Mouse (Mus musculus): Measurements from ENCODE around the gene Hist1h2bn.
"Not testable (repeated sequence)": the region's sequence is repeated elsewhere in the genome, so short reads cannot be mapped to it uniquely, and the experiment has no call there.

Gene Hist1h2bn

GRCm38 (mm10) chr13:21753524-21754285 lies at the start of gene Hist1h2bn, which contains the start of gene Hist1h2ak:
TSS of gene Hist1h2bn (plus strand) at chr13:21754123.
TSS of gene Hist1h2ak (minus strand) at chr13:21753827.
- DNase-seq (ENCODE audit: extremely low read depth, low read depth), result peak; percentile 99

- DNase-seq (ENCODE audit: extremely low read depth, low read depth), result no peak
These were observed 47.3 kb upstream of the Hist1h2bn start for GRCm38 (mm10) chr13:21706669-21707068.

- DNase-seq (ENCODE audit: extremely low read depth, low read depth), result peak; percentile 67
These were observed 43.8 kb upstream of the Hist1h2bn start for GRCm38 (mm10) chr13:21710031-21710711.

GRCm38 (mm10) chr13:21710821-21711525 lies 43.0 kb upstream of the Hist1h2bn start:
- DNase-seq (ENCODE audit: extremely low read depth, low read depth), result no peak

- DNase-seq (ENCODE audit: extremely low read depth, low read depth), result no peak
These were observed 42.2 kb upstream of the Hist1h2bn start for GRCm38 (mm10) chr13:21711698-21712097.

GRCm38 (mm10) chr13:21714725-21715124 lies 39.2 kb upstream of the Hist1h2bn start:
- peak; percentile 79 for DNase-seq (ENCODE audit: extremely low read depth, low read depth)

- DNase-seq (ENCODE audit: extremely low read depth, low read depth), result peak; percentile 66
These were observed 38.6 kb upstream of the Hist1h2bn start for GRCm38 (mm10) chr13:21715131-21715863.

- DNase-seq (ENCODE audit: extremely low read depth, low read depth), result peak; percentile 97
These were observed 37.9 kb upstream of the Hist1h2bn start, which contains the start of the genes Hist1h2bl and Hist1h2ai for GRCm38 (mm10) chr13:21715864-21716539. TSS of gene Hist1h2bl (minus strand) at chr13:21716143. TSS of gene Hist1h2ai (plus strand) at chr13:21716422.

- DNase-seq (ENCODE audit: extremely low read depth, low read depth), result peak; percentile 60
These were observed 37.2 kb upstream of the Hist1h2bn start for GRCm38 (mm10) chr13:21716540-21717391.

GRCm38 (mm10) chr13:21717397-21718357 lies 36.2 kb upstream of the Hist1h2bn start, which contains the start of gene Hist1h3h:
TSS of gene Hist1h3h (plus strand) at chr13:21717659.
- DNase-seq (ENCODE audit: extremely low read depth, low read depth), result peak; percentile 96

- DNase-seq (ENCODE audit: extremely low read depth, low read depth), result peak; percentile 67
These were observed 35.4 kb upstream of the Hist1h2bn start for GRCm38 (mm10) chr13:21718381-21719080.

- not testable (repeated sequence) for DNase-seq (ENCODE audit: extremely low read depth, low read depth)
These were observed 32.7 kb upstream of the Hist1h2bn start for GRCm38 (mm10) chr13:21721107-21721756.

- peak; percentile 97 for DNase-seq (ENCODE audit: extremely low read depth, low read depth)
These were observed 32.1 kb upstream of the Hist1h2bn start, which contains the start of gene Hist1h2bm for GRCm38 (mm10) chr13:21721757-21722372. TSS of gene Hist1h2bm (plus strand) at chr13:21722044.

GRCm38 (mm10) chr13:21722373-21722925 lies 31.5 kb upstream of the Hist1h2bn start:
- DNase-seq (ENCODE audit: extremely low read depth, low read depth), result peak; percentile 56

- no peak for DNase-seq (ENCODE audit: extremely low read depth, low read depth)
These were observed 30.7 kb upstream of the Hist1h2bn start for GRCm38 (mm10) chr13:21722993-21723836.

Data from MEL-GATA-1-ER (cell line).